Mouse (Mus musculus) CH12.LX (cell line): Measurements from ENCODE around the gene Ing1. TPM values are rescaled to one million over a fixed set of nuclear protein-coding genes. Genes with fewer than 3 reads are reported as not detected.

Experiments used
- DNase-seq: peaks from one replicate; pipeline ENCODE4 v3.0.0-alpha.2; 2013; ENCODE audit errors: extremely low read depth
- H3K27ac ChIP-seq: 2 replicates; pipeline ENCODE4 v1.5.1; 2012; ENCODE audit warnings: low read depth, mild to moderate bottlenecking, control low read depth, moderate library complexity; ENCODE audit not compliant: insufficient read depth
- H3K27me3 ChIP-seq: replicated peaks from 2 replicates; pipeline ENCODE3; 2012; ENCODE audit warnings: inconsistent platforms
- H3K36me3 ChIP-seq, 2 experiments: replicated peaks in 1 of 2; 2 replicates each; pipeline versions ENCODE3 to v1.6.1; 2012; ENCODE audit warnings: inconsistent platforms in 1 of 2, low read length in 1 of 2, mild to moderate bottlenecking in 1 of 2, mixed read lengths in 1 of 2, moderate library complexity in 1 of 2; ENCODE audit not compliant: control insufficient read depth in 1 of 2, insufficient read depth in 1 of 2
- H3K4me1 ChIP-seq, 2 experiments: 2 replicates each; pipeline ENCODE4 v1.6.1; 2012; ENCODE audit warnings: inconsistent platforms in 1 of 2, moderate library complexity in 1 of 2; ENCODE audit not compliant: insufficient read depth in 2 of 2, control insufficient read depth in 1 of 2
- H3K4me2 ChIP-seq: 2 replicates; pipeline ENCODE4 v1.6.1; 2012; ENCODE audit warnings: low read depth, mild to moderate bottlenecking, control low read depth; ENCODE audit not compliant: poor library complexity, insufficient read depth, severe bottlenecking
- H3K4me3 ChIP-seq, 3 experiments: fragments of 150-350 bp in 1 of 3; sonication (generic) in 1 of 3; replicated peaks in 1 of 3; 2 replicates each; pipeline versions ENCODE3 to v1.5.1; 2011 to 2012; ENCODE audit warnings: low read depth in 2 of 3, low read length in 2 of 3, mild to moderate bottlenecking in 2 of 3, moderate library complexity in 2 of 3, control low read depth in 1 of 3, improper control_type of control experiment in 1 of 3, inconsistent platforms in 1 of 3, mixed read lengths in 1 of 3; ENCODE audit not compliant: poor library complexity in 1 of 3
- H3K79me2 ChIP-seq: replicated peaks from 2 replicates; pipeline ENCODE4 v1.6.1; 2012; ENCODE audit warnings: mild to moderate bottlenecking, moderate library complexity; ENCODE audit not compliant: control insufficient read depth, poor library complexity, insufficient read depth, severe bottlenecking; ENCODE audit errors: extremely low read depth
- H3K9ac ChIP-seq: 2 replicates; pipeline ENCODE4 v1.6.1; 2012; ENCODE audit warnings: low read depth, mild to moderate bottlenecking, control low read depth, moderate library complexity; ENCODE audit not compliant: insufficient read depth
- H3K9me3 ChIP-seq: replicated peaks from 2 replicates; pipeline ENCODE3; 2012; ENCODE audit warnings: low read length, inconsistent platforms, mixed read lengths
- BHLHE40 ChIP-seq: IDR thresholded peaks from 2 replicates; pipeline ENCODE4 v1.6.1; 2011; ENCODE audit warnings: mild to moderate bottlenecking, low read depth, low read length, improper control_type of control experiment
- CHD2 ChIP-seq: IDR thresholded peaks from 2 replicates; pipeline ENCODE4 v1.6.1; 2011; ENCODE audit warnings: low read length, improper control_type of control experiment
- CTCF ChIP-seq, 2 experiments: IDR thresholded peaks in 1 of 2; conservative IDR thresholded peaks in 1 of 2; 2 replicates each; pipeline ENCODE4 v1.5.1; 2011 to 2012; ENCODE audit warnings: low read depth in 2 of 2, low read length in 2 of 2, improper control_type of control experiment in 1 of 2, inconsistent platforms in 1 of 2, mild to moderate bottlenecking in 1 of 2, moderate library complexity in 1 of 2
- ETS1 ChIP-seq: conservative IDR thresholded peaks from 2 replicates; pipeline ENCODE4 v1.6.1; 2012; ENCODE audit warnings: low read depth, mild to moderate bottlenecking, inconsistent platforms, low read length, improper control_type of control experiment, moderate library complexity
- GABPA ChIP-seq: IDR thresholded peaks from 2 replicates; pipeline ENCODE4 v1.6.1; 2012; ENCODE audit warnings: low read depth, low read length, improper control_type of control experiment, inconsistent platforms; ENCODE audit not compliant: insufficient replicate concordance
- HCFC1 ChIP-seq: IDR thresholded peaks from 2 replicates; pipeline ENCODE4 v1.6.1; 2012; ENCODE audit warnings: low read depth, mild to moderate bottlenecking, inconsistent platforms, low read length, improper control_type of control experiment
- IRF4 ChIP-seq: IDR thresholded peaks from 2 replicates; pipeline ENCODE4 v1.6.1; 2014; ENCODE audit warnings: low read depth, mild to moderate bottlenecking, inconsistent platforms, low read length, improper control_type of control experiment
- JUND ChIP-seq: conservative IDR thresholded peaks from 2 replicates; pipeline ENCODE4 v1.6.1; 2011; ENCODE audit warnings: low read depth, low read length, improper control_type of control experiment
- KAT2A ChIP-seq: IDR thresholded peaks from 2 replicates; pipeline ENCODE4 v1.6.1; 2012; ENCODE audit warnings: low read length, improper control_type of control experiment, inconsistent platforms; ENCODE audit not compliant: insufficient replicate concordance
- MAFK ChIP-seq: IDR thresholded peaks from 2 replicates; pipeline ENCODE4 v1.6.1; 2011; ENCODE audit warnings: low read length, improper control_type of control experiment; ENCODE audit not compliant: insufficient replicate concordance
- MAX ChIP-seq: IDR thresholded peaks from 2 replicates; pipeline ENCODE4 v1.6.1; 2011; ENCODE audit warnings: low read length, improper control_type of control experiment
- MEF2A ChIP-seq: IDR thresholded peaks from 2 replicates; pipeline ENCODE4 v1.6.1; 2014; ENCODE audit warnings: low read depth, mild to moderate bottlenecking, inconsistent platforms, low read length, improper control_type of control experiment, borderline replicate concordance
- MXI1 ChIP-seq: IDR thresholded peaks from 2 replicates; pipeline ENCODE4 v1.6.1; 2011; ENCODE audit warnings: mild to moderate bottlenecking, low read depth, low read length, improper control_type of control experiment
- MYC ChIP-seq: IDR thresholded peaks from 2 replicates; pipeline ENCODE4 v1.6.1; 2011; ENCODE audit warnings: low read depth, mild to moderate bottlenecking, improper control_type of control experiment, low read length
- NELFE ChIP-seq: IDR thresholded peaks from 2 replicates; pipeline ENCODE4 v1.6.1; 2011; ENCODE audit warnings: low read depth, low read length, improper control_type of control experiment
- NRF1 ChIP-seq: IDR thresholded peaks from 2 replicates; pipeline ENCODE4 v1.6.1; 2014; ENCODE audit warnings: low read depth, mild to moderate bottlenecking, inconsistent platforms, low read length, improper control_type of control experiment, moderate library complexity
- PAX5 ChIP-seq: IDR thresholded peaks from 2 replicates; pipeline ENCODE4 v1.6.1; 2012; ENCODE audit warnings: low read length, inconsistent platforms, mixed read lengths
- POLR2A ChIP-seq: IDR thresholded peaks from 2 replicates; pipeline ENCODE4 v1.6.1; 2011; ENCODE audit warnings: low read depth, mild to moderate bottlenecking, improper control_type of control experiment, low read length
- POLR2AphosphoS2 ChIP-seq: IDR thresholded peaks from 2 replicates; pipeline ENCODE4 v1.6.1; 2011; ENCODE audit warnings: low read depth, low read length, improper control_type of control experiment
- RAD21 ChIP-seq: IDR thresholded peaks from 2 replicates; pipeline ENCODE4 v1.6.1; 2011; ENCODE audit warnings: low read depth, mild to moderate bottlenecking, low read length, improper control_type of control experiment, moderate library complexity
- RCOR1 ChIP-seq: conservative IDR thresholded peaks from 2 replicates; pipeline ENCODE4 v1.6.1; 2012; ENCODE audit warnings: low read depth, mild to moderate bottlenecking, inconsistent platforms, low read length, improper control_type of control experiment
- SIN3A ChIP-seq: IDR thresholded peaks from 2 replicates; pipeline ENCODE4 v1.6.1; 2012; ENCODE audit warnings: low read length, improper control_type of control experiment, inconsistent platforms
- SMC3 ChIP-seq: IDR thresholded peaks from 2 replicates; pipeline ENCODE4 v1.6.1; 2011; ENCODE audit warnings: low read depth, low read length, improper control_type of control experiment
- TBP ChIP-seq: conservative IDR thresholded peaks from 2 replicates; pipeline ENCODE4 v1.6.1; 2011; ENCODE audit warnings: low read depth, low read length, improper control_type of control experiment
- TCF12 ChIP-seq: IDR thresholded peaks from 2 replicates; pipeline ENCODE4 v1.6.1; 2014; ENCODE audit warnings: low read depth, mild to moderate bottlenecking, inconsistent platforms, low read length, improper control_type of control experiment
- UBTF ChIP-seq: IDR thresholded peaks from 2 replicates; pipeline ENCODE4 v1.6.1; 2012; ENCODE audit warnings: low read depth, mild to moderate bottlenecking, inconsistent platforms, low read length, improper control_type of control experiment, moderate library complexity
- USF1 ChIP-seq: IDR thresholded peaks from 2 replicates; pipeline ENCODE4 v1.6.1; 2014; ENCODE audit warnings: low read depth, mild to moderate bottlenecking, inconsistent platforms, low read length, improper control_type of control experiment
- ZKSCAN1 ChIP-seq: IDR thresholded peaks from 2 replicates; pipeline ENCODE4 v1.6.1; 2012; ENCODE audit warnings: low read depth, inconsistent platforms, low read length, improper control_type of control experiment, borderline replicate concordance
- ZMIZ1 ChIP-seq: IDR thresholded peaks from 2 replicates; pipeline ENCODE4 v1.6.1; 2012; ENCODE audit warnings: low read depth, mild to moderate bottlenecking, inconsistent platforms, low read length, improper control_type of control experiment
- ZNF384 ChIP-seq: IDR thresholded peaks from 2 replicates; pipeline ENCODE4 v1.6.1; 2012; ENCODE audit warnings: low read depth, low read length, improper control_type of control experiment, inconsistent platforms
- dilution Hi-C: fragments of 300-500 bp; cut with MboI; formaldehyde crosslinking; loops from 2 replicates; pipeline ENCODE4 v1.14.3; 2020; ENCODE audit warnings: low sequenced_read_pairs; ENCODE audit not compliant: extremely low pct_unique_long_range_greater_than_20kb, extremely low pct_ligation_motif_present
- in situ Hi-C: fragments of 300-500 bp; cut with MboI; formaldehyde crosslinking; loops from 3 replicates; pipeline ENCODE4 v1.14.3; 2019; ENCODE audit warnings: low sequenced_read_pairs, low pct_ligation_motif_present, low pct_unique_long_range_greater_than_20kb, mixed read lengths
- polyA plus RNA-seq: library from polyadenylated mRNA; unstranded; fragments of >175 nt; gene quantifications from 2 replicates; pipeline ENCODE4 v1.2.1, GENCODE M21; 2012; ENCODE audit warnings: low read depth; ENCODE audit not compliant: insufficient read length
- total RNA-seq, 2 experiments: library from RNA; depleted of rRNA; stranded (reverse); fragments of 300-350 nt in 1 of 2; fragments of >200 nt in 1 of 2; gene quantifications; 2 replicates each; pipeline ENCODE4 v1.2.3; 2012 to 2014

Ing1 gene
- total and polyA plus RNA-seq, 3 experiments: 30.9 to 47.8 (median 33.8) TPM

DNA sequence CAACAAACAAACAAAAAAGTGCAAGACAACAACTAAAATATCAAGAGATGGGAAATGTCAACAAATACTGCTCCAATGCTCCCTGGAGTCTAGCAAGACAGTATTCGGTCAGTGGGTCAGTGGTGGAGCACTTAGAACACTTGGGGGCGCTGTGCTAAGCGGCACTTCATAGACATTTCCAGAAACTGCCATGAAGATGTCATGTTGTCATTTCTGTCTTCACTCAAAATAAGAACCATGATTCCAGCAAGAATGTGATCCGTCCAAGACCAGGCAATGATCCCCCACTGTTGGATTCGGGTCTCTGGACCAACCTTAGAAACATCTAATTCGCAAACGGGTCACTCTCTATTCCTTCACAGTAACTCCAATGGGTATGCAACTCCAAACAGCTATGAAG is 5.7 kb upstream of the Ing1 start:
- H3K4me3 ChIP-seq: peak overlapping the region; percentile 73 to 88 (median 87)
- H3K9me3 ChIP-seq: no peaks in the 10 kb centered on the region
- H3K27ac ChIP-seq: peak overlapping the region; percentile 82; the same call in 1 of the 2 replicates
- H3K27me3 ChIP-seq: no peaks in the 10 kb centered on the region
- in situ Hi-C loops (loop anchor here (5.0 to 10.0 kb wide), 2 partner anchors 68 to 105 kb away; no protein-coding TSS in a partner anchor), dilution Hi-C loops (no loop called here)
- H3K79me2 ChIP-seq: peaks cover 5% of the 10 kb centered on the region
- TF ChIP-seq MXI1 (peak; percentile 81), SMC3 (peak; percentile 91), MAFK (no peak), SIN3A (peak; percentile 85), USF1 (no peak), ZMIZ1 (no peak), JUND (no peak), CTCF (conservative IDR thresholded peaks at IDR 0.05 in 1 of 2, IDR thresholded peaks at IDR 0.05 in 1 of 2; ENCODE audit: low read depth in 2 of 2, low read length in 2 of 2) (peak; percentile 84 to 92), MYC (peak; percentile 44; the same call in 1 of the 2 replicates), TBP (no peak), UBTF (no peak), RAD21 (peak; percentile 67), HCFC1 (peak; percentile 10), IRF4 (peak; percentile 43; the same call in 1 of the 2 replicates)
- H3K4me1 ChIP-seq: peaks cover 9 to 38% of the 10 kb centered on the region in 2 experiments
- peak; percentile 90 for DNase-seq
- peak overlapping the region; percentile 94 for H3K4me2 ChIP-seq
- peak overlapping the region; percentile 79 for H3K9ac ChIP-seq
- H3K36me3 ChIP-seq: peaks cover 22 to 41% of the 10 kb centered on the region in 2 experiments

DNA sequence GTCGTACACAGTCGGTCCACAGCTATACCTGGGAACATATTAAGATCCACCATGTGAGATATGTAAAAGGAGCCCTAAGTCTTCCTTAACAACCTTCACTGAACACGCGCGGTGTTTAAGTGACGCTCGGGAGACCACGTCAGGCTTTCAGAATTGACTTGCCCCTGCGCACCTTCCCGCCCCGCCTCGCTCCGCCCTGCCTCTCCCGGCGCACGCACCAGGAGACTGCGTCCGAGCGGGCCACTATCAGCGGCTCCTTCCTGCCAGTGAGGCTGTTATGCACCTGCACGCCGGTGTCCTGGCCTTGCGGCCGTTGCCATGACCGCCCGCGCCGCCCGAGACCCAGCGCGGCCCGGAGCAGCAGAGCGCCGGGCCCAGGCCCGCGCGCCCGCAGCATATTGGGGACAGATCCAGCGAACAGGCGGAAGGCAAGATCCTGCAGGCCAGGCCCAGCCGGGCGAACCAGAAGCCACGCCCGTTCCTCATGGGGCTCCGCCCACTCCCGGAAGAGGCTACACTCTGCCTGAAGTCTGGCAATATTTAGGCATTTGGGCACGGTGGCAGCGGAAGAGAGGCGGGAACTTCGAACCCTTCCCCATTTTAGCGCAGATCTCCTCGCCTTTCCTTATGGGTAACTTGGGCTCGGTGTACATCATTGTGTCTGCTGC is 5.0 kb upstream of the Ing1 start, which contains the start of gene Cars2:
Gene Cars2, minus strand, starts transcription at position 503 of the 668 bp plus-strand sequence.
- Histone ChIP-seq H3K79me2 (peaks cover 5% of the 10 kb centered on the region), H3K36me3 (peaks cover 16 to 34% of the 10 kb centered on the region in 2 experiments), H3K27ac (peak within 1 kb of the TSS; percentile 82), H3K4me3 (peak within 1 kb of the TSS; percentile 73 to 88 (median 87)), H3K9ac (peak within 1 kb of the TSS; percentile 79), H3K4me1 (peaks cover 9 to 38% of the 10 kb centered on the region in 2 experiments), H3K27me3 (no peaks in the 10 kb centered on the region), H3K9me3 (no peaks in the 10 kb centered on the region), H3K4me2 (peak within 1 kb of the TSS; percentile 94)
- dilution Hi-C loops (no loop called here), in situ Hi-C loops (loop anchor here (5.0 kb wide), 1 partner anchor 67 kb away; no protein-coding TSS in a partner anchor)
- peak; percentile 92 for DNase-seq
- TF ChIP-seq MEF2A (no peak; the same call in 1 of the 2 replicates), TBP (peak; percentile 74; the same call in 1 of the 2 replicates), KAT2A (0 out of 2 replicates have a peak, but pooled peaks have one; percentile 54), MAX (peak; percentile 67), MXI1 (peak; percentile 67), TCF12 (peak; percentile 57), HCFC1 (peak; percentile 60), RCOR1 (0 out of 2 replicates have a peak, but pooled peaks have one; percentile 28), CHD2 (peak; percentile 50; the same call in 1 of the 2 replicates), ETS1 (no peak), PAX5 (no peak), NELFE (peak; percentile 83), POLR2AphosphoS2 (no peak), POLR2A (peak; percentile 94), GABPA (no peak), IRF4 (peak; percentile 49; the same call in 1 of the 2 replicates), ZKSCAN1 (no peak), UBTF (peak; percentile 68), BHLHE40 (peak; percentile 43), MAFK (no peak), ZNF384 (no peak), MYC (peak; percentile 4; the same call in 1 of the 2 replicates), SIN3A (peak; percentile 72), NRF1 (peak; percentile 81)
